Mouse (Mus musculus) G1E (cell line): Measurements from ENCODE around the gene Dnajc3.

Experiments
- CTCF ChIP-seq: IDR thresholded peaks from 2 replicates; pipeline ENCODE4 v1.5.1; 2012; ENCODE audit warnings: low read depth, low read length, inconsistent platforms, mixed read lengths
- GATA1 ChIP-seq: IDR thresholded peaks from 2 replicates; pipeline ENCODE4 v1.6.1; 2012; ENCODE audit warnings: borderline replicate concordance, low read length, inconsistent platforms, mixed read lengths
- POLR2AphosphoS5 ChIP-seq: IDR thresholded peaks from 2 replicates; pipeline ENCODE4 v1.6.1; 2012; ENCODE audit warnings: low read depth, low read length, inconsistent platforms; ENCODE audit not compliant: insufficient replicate concordance
- TAL1 ChIP-seq: conservative IDR thresholded peaks from 2 replicates; pipeline ENCODE4 v1.6.1; 2012; ENCODE audit warnings: low read depth, low read length, inconsistent platforms, mixed read lengths

DNA sequence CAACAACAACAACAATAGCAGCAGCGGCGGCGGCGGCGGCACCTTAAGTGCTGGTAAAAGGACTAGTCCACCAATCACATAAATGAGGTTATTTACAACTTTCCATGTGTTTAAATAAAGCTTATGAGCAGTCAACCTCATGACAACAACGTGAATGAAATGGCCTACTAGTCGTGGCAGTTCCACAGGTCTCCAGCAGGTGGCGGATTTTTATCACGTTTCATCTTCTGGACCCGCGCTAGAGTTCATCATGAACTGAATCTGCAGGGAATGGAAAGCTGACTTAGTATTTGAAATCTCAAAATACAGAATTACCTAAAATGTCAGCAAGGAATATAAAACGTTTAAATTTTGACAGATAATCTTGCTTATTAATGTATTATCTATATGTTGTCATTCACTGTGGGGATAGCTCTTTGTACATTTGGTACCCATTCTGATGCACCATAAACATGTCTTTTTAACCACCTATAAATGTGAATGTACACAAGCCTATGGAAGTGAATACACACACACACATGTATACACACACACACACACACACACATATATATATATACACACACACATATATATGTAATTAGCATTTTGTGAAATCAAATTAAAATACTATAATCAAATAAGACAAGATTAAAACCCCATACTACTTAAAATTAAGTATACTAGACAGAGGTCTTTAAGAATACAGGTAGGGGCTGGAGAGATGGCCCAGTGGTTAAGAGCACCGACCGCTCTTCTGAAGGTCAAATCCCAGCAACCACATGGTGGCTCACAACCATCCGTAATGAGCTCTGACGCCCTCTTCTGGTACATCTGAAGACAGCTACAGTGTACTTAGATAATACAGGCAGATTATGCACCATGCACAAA lies 49.1 kb downstream of the Dnajc3 start:
- TF ChIP-seq TAL1 (no peak), CTCF (peak; percentile 97), GATA1 (no peak), POLR2AphosphoS5 (no peak)
